Mouse (Mus musculus) liver, postnatal 0 days (tissue): Measurements from ENCODE around the gene Tmem221. TPM values are rescaled to one million over a fixed set of nuclear protein-coding genes. Genes with fewer than 3 reads are reported as not detected.

ENCODE experiments used
- ATAC-seq: fragments of 200-750 bp; cut with Nextera tagmentation; 2 replicates; pipeline ENCODE4 v1.8.0; 2017; ENCODE audit warnings: mild to moderate bottlenecking, moderate library complexity
- DNase-seq: peaks from one replicate; pipeline ENCODE4 v3.0.0-alpha.2; 2016
- H3K27ac ChIP-seq: fragments of 300-500 bp; sonication (generic); 2 replicates; pipeline ENCODE4 v1.5.1; 2014; ENCODE audit warnings: antibody characterized with exemption, moderate library complexity, mild to moderate bottlenecking, low read depth
- H3K27me3 ChIP-seq: fragments of 300-500 bp; sonication (generic); 2 replicates; pipeline ENCODE4 v1.6.1; 2014; ENCODE audit warnings: low read length, control low read depth, mixed read lengths; ENCODE audit not compliant: insufficient read depth
- H3K36me3 ChIP-seq: fragments of 300-500 bp; sonication (generic); replicated peaks from 2 replicates; pipeline ENCODE4 v1.6.1; 2014; ENCODE audit warnings: mild to moderate bottlenecking, control low read depth, low read length, moderate library complexity, mixed read lengths; ENCODE audit not compliant: insufficient read depth
- H3K4me1 ChIP-seq: fragments of 300-500 bp; sonication (generic); 2 replicates; pipeline ENCODE4 v1.6.1; 2014; ENCODE audit warnings: antibody characterized with exemption, mild to moderate bottlenecking, control low read depth; ENCODE audit not compliant: insufficient read depth
- H3K4me2 ChIP-seq: fragments of 300-500 bp; sonication (generic); 2 replicates; pipeline ENCODE4 v1.6.1; 2014; ENCODE audit warnings: low read depth, mild to moderate bottlenecking, low read length, moderate library complexity, mixed read lengths
- H3K4me3 ChIP-seq: fragments of 300-500 bp; sonication (generic); 2 replicates; pipeline ENCODE4 v1.5.1; 2014; ENCODE audit warnings: low read depth, low read length
- H3K9ac ChIP-seq: fragments of 300-500 bp; sonication (generic); replicated peaks from 2 replicates; pipeline ENCODE4 v1.6.1; 2014; ENCODE audit warnings: mild to moderate bottlenecking, moderate library complexity
- H3K9me3 ChIP-seq: fragments of 300-500 bp; sonication (generic); 2 replicates; pipeline ENCODE4 v1.6.1; 2016; ENCODE audit warnings: mild to moderate bottlenecking, control low read depth, low read length, mixed read lengths
- CTCF ChIP-seq: sonication (generic); IDR thresholded peaks from 2 replicates; pipeline ENCODE4 v1.5.1; 2016; ENCODE audit warnings: antibody characterized with exemption, low read depth
- EP300 ChIP-seq: IDR thresholded peaks from 2 replicates; pipeline ENCODE4 v1.6.1; 2016; ENCODE audit warnings: antibody characterized with exemption, low read depth, mild to moderate bottlenecking
- WGBS: fragments of 180-500 bp; shearing (Covaris S2); extraction: QIAGEN DNeasy Blood & Tissue Kit; methylation state at CpG from one replicate; pipeline ENCODE4 v1.1.7; 2014; ENCODE audit not compliant: insufficient replicate concordance; 5-methylcytosine and 5-hydroxymethylcytosine counted together
- polyA plus RNA-seq: library from polyadenylated mRNA; unstranded; fragments of >200 nt; fragmentation: Nextera tagmentation; extraction: Ambion mirVana; gene quantifications from 2 replicates; pipeline ENCODE4 v1.2.1, GENCODE M21; 2015

Tmem221 gene
- polyA plus RNA-seq, 1 experiment from 2014 or later: 0.66 TPM

- WGBS: 76% methylated on average over 4 of the region's 4 CpGs
- DNase-seq: no peak
- peaks cover 34% of the 10 kb centered on the region for H3K27me3 ChIP-seq
Measured at GRCm38 (mm10) chr8:71505979-71506378, 52.7 kb downstream of the Tmem221 start.

GRCm38 (mm10) chr8:71505326-71505725, 53.3 kb downstream of the Tmem221 start:
- H3K27ac ChIP-seq: no peak overlapping the region
- peaks cover 34% of the 10 kb centered on the region for H3K27me3 ChIP-seq
- TF ChIP-seq EP300 (no peak), CTCF (no peak)
- H3K36me3 ChIP-seq: no peaks in the 10 kb centered on the region
- H3K9me3 ChIP-seq: no peaks in the 10 kb centered on the region
- H3K9ac ChIP-seq: no peak overlapping the region
- H3K4me3 ChIP-seq: no peak overlapping the region
- DNase-seq: no peak
- no peak for ATAC-seq
- H3K4me2 ChIP-seq: no peak overlapping the region
- no peaks in the 10 kb centered on the region; the same call in 1 of the 2 replicates for H3K4me1 ChIP-seq
- WGBS: 84% methylated on average over 4 of the region's 4 CpGs

More at GRCm38 (mm10) chr8:71505979-71506378, 52.7 kb downstream of the Tmem221 start:
- H3K36me3 ChIP-seq: no peaks in the 10 kb centered on the region
- H3K9ac ChIP-seq: no peak overlapping the region
- H3K4me3 ChIP-seq: no peak overlapping the region
- H3K9me3 ChIP-seq: no peaks in the 10 kb centered on the region
- no peak for ATAC-seq
- no peaks in the 10 kb centered on the region; the same call in 1 of the 2 replicates for H3K4me1 ChIP-seq
- no peak overlapping the region for H3K27ac ChIP-seq
- no peak overlapping the region for H3K4me2 ChIP-seq
- no peak for TF ChIP-seq EP300
- TF ChIP-seq CTCF: no peak

- Histone ChIP-seq H3K4me3 (no peak overlapping the region), H3K27me3 (peaks cover 31% of the 10 kb centered on the region), H3K27ac (no peak overlapping the region), H3K9ac (no peak overlapping the region), H3K9me3 (no peaks in the 10 kb centered on the region), H3K36me3 (no peaks in the 10 kb centered on the region), H3K4me1 (no peaks in the 10 kb centered on the region; the same call in 1 of the 2 replicates), H3K4me2 (no peak overlapping the region)
- WGBS: 82% methylated on average over 4 of the region's 4 CpGs
- ATAC-seq: no peak
- TF ChIP-seq CTCF: no peak
- no peak for TF ChIP-seq EP300
- no peak for DNase-seq
Measured at GRCm38 (mm10) chr8:71504349-71504748, 54.3 kb downstream of the Tmem221 start.

Other genes starting within 250 kb of the Tmem221 start
- 62.8 and 64.6 TPM in 2 replicates for gene Use1, start 192.0 kb downstream of the Tmem221 start, polyA plus RNA-seq
- 5.3 and 5.9 TPM in 2 replicates for gene Ocel1, start 187.6 kb downstream of the Tmem221 start, polyA plus RNA-seq
- gene Nr2f6, start 176.9 kb downstream of the Tmem221 start, polyA plus RNA-seq: 38.0 and 46.6 TPM in 2 replicates
- gene Ushbp1, start 163.1 kb downstream of the Tmem221 start, polyA plus RNA-seq: 4.6 and 5.6 TPM in 2 replicates
- 40.0 and 40.7 TPM in 2 replicates for gene Babam1, start 162.0 kb downstream of the Tmem221 start, polyA plus RNA-seq
- gene Ankle1, start 152.9 kb downstream of the Tmem221 start, polyA plus RNA-seq: 11.4 and 11.9 TPM in 2 replicates
- 4.5 and 5.0 TPM in 2 replicates for gene Abhd8, start 95.2 kb downstream of the Tmem221 start, polyA plus RNA-seq
- 119 and 120 TPM in 2 replicates for gene Mrpl34, start 93.9 kb downstream of the Tmem221 start, polyA plus RNA-seq
- gene Dda1, start 89.7 kb downstream of the Tmem221 start, polyA plus RNA-seq: 30.3 and 31.0 TPM in 2 replicates
- gene Ano8, start 72.9 kb downstream of the Tmem221 start, polyA plus RNA-seq: 0.14 and 0.27 TPM in 2 replicates
- 4.5 and 4.9 TPM in 2 replicates for gene Gtpbp3, start 70.8 kb downstream of the Tmem221 start, polyA plus RNA-seq
- 29.1 and 31.1 TPM in 2 replicates for gene Plvap, start 47.1 kb downstream of the Tmem221 start, polyA plus RNA-seq
- gene Ccdc194, start 33.2 kb downstream of the Tmem221 start, polyA plus RNA-seq: 0.20 TPM in 1 of 2 replicates, not detected in the other
- 57.0 and 62.1 TPM in 2 replicates for gene Bst2, start 21.4 kb downstream of the Tmem221 start, polyA plus RNA-seq
- gene Mvb12a, start 15.9 kb downstream of the Tmem221 start, polyA plus RNA-seq: 61.7 and 62.5 TPM in 2 replicates
- 0.08 TPM in 1 of 2 replicates, not detected in the other for gene Nxnl1, start 7.7 kb upstream of the Tmem221 start, polyA plus RNA-seq
- gene Slc27a1, start 10.0 kb upstream of the Tmem221 start, polyA plus RNA-seq: 6.0 and 6.8 TPM in 2 replicates
- 153 and 158 TPM in 2 replicates for gene Pgls, start 33.3 kb upstream of the Tmem221 start, polyA plus RNA-seq
- 9.2 and 11.2 TPM in 2 replicates for gene Fam129c, start 38.8 kb upstream of the Tmem221 start, polyA plus RNA-seq
- gene Colgalt1, start 52.1 kb upstream of the Tmem221 start, polyA plus RNA-seq: 25.0 and 25.7 TPM in 2 replicates
- 0.25 and 0.36 TPM in 2 replicates for gene Unc13a, start 112.9 kb upstream of the Tmem221 start, polyA plus RNA-seq
- 4.3 and 4.6 TPM in 2 replicates for gene Jak3, start 117.4 kb upstream of the Tmem221 start, polyA plus RNA-seq
- gene Insl3, start 130.3 kb upstream of the Tmem221 start, polyA plus RNA-seq: 1.3 and 2.8 TPM in 2 replicates
- 3.0 TPM in 2 replicates for gene B3gnt3, start 142.9 kb upstream of the Tmem221 start, polyA plus RNA-seq
- gene Fcho1, start 166.8 kb upstream of the Tmem221 start, polyA plus RNA-seq: 15.3 and 16.7 TPM in 2 replicates